Mouse (Mus musculus) heart, embryonic 10.5 days (tissue): ENCODE measurements around the gene Cpeb3. TPM values are rescaled to one million over a fixed set of nuclear protein-coding genes. Genes with fewer than 3 reads are reported as not detected.

Experiments used
- DNase-seq: peaks from one replicate; pipeline ENCODE4 v3.0.0-alpha.2; 2017; ENCODE audit warnings: low spot score
- H3K27ac ChIP-seq: fragments of 300-500 bp; sonication (generic); 2 replicates; pipeline ENCODE4 v1.5.1; 2016; ENCODE audit warnings: mild to moderate bottlenecking
- H3K27me3 ChIP-seq: fragments of 300-500 bp; sonication (generic); 2 replicates; pipeline ENCODE4 v1.6.1; 2016; ENCODE audit warnings: mild to moderate bottlenecking; ENCODE audit not compliant: poor library complexity, insufficient read depth, severe bottlenecking
- H3K36me3 ChIP-seq: fragments of 300-500 bp; sonication (generic); 2 replicates; pipeline ENCODE4 v1.6.1; 2016; ENCODE audit warnings: mild to moderate bottlenecking, moderate library complexity
- H3K4me1 ChIP-seq: fragments of 300-500 bp; sonication (generic); 2 replicates; pipeline ENCODE4 v1.6.1; 2016; ENCODE audit warnings: mild to moderate bottlenecking
- H3K4me3 ChIP-seq: fragments of 300-500 bp; sonication (generic); 2 replicates; pipeline ENCODE4 v1.5.1; 2016; ENCODE audit warnings: mild to moderate bottlenecking, moderate library complexity
- H3K9me3 ChIP-seq: fragments of 300-500 bp; sonication (generic); 2 replicates; pipeline ENCODE4 v1.6.1; 2016; ENCODE audit warnings: mild to moderate bottlenecking, moderate library complexity
- WGBS: fragments of 180-500 bp; shearing (Covaris S2); methylation state at CpG from one replicate; pipeline ENCODE4 v1.1.7; 2016; 5-methylcytosine and 5-hydroxymethylcytosine counted together
- polyA plus RNA-seq: library from polyadenylated mRNA; unstranded; fragments of >200 nt; fragmentation: Nextera tagmentation; extraction: Ambion mirVana; gene quantifications from 2 replicates; pipeline ENCODE4 v1.2.1, GENCODE M21; 2016

Gene Cpeb3
- polyA plus RNA-seq: 2.6 and 3.7 TPM in 2 replicates

GRCm38 (mm10) chr19:37208176-37208755 is at the start of gene Cpeb3:
Cpeb3 (minus strand) TSS chr19:37208601.
- Histone ChIP-seq H3K4me3 (peak within 1 kb of the TSS; percentile 99), H3K9me3 (no peaks in the 10 kb centered on the region), H3K27me3 (no peaks in the 10 kb centered on the region), H3K36me3 (peaks cover 34% of the 10 kb centered on the region), H3K27ac (peak within 1 kb of the TSS; percentile 98), H3K4me1 (peaks cover 15% of the 10 kb centered on the region)
- 2% methylated on average over 15 of the region's 15 CpGs for WGBS
- DNase-seq: peak; percentile 81

- no peak overlapping the region for H3K27ac ChIP-seq
- no peak for DNase-seq
- WGBS: 86% methylated on average over 9 of the region's 9 CpGs
- H3K9me3 ChIP-seq: no peaks in the 10 kb centered on the region
- H3K4me1 ChIP-seq: no peaks in the 10 kb centered on the region
- no peak overlapping the region for H3K4me3 ChIP-seq
- H3K27me3 ChIP-seq: no peaks in the 10 kb centered on the region
- no peaks in the 10 kb centered on the region for H3K36me3 ChIP-seq
These were observed 46.9 kb upstream of the Cpeb3 start for GRCm38 (mm10) chr19:37255321-37255720.

- Histone ChIP-seq H3K36me3 (no peaks in the 10 kb centered on the region), H3K9me3 (no peaks in the 10 kb centered on the region), H3K27ac (no peak overlapping the region), H3K4me3 (no peak overlapping the region), H3K4me1 (no peaks in the 10 kb centered on the region), H3K27me3 (no peaks in the 10 kb centered on the region)
- 61% methylated on average over 6 of the region's 6 CpGs for WGBS
- DNase-seq: no peak
These were observed 43.7 kb upstream of the Cpeb3 start for GRCm38 (mm10) chr19:37252104-37252503.

GRCm38 (mm10) chr19:37248199-37248598 is 39.8 kb upstream of the Cpeb3 start:
- Histone ChIP-seq H3K27me3 (no peaks in the 10 kb centered on the region), H3K4me1 (no peaks in the 10 kb centered on the region), H3K4me3 (no peak overlapping the region), H3K36me3 (no peaks in the 10 kb centered on the region), H3K27ac (no peak overlapping the region), H3K9me3 (no peaks in the 10 kb centered on the region)
- DNase-seq: no peak
- WGBS: 68% methylated on average over 3 of the region's 3 CpGs

- H3K27ac ChIP-seq: no peak overlapping the region
- H3K36me3 ChIP-seq: no peaks in the 10 kb centered on the region
- H3K4me3 ChIP-seq: no peak overlapping the region
- H3K4me1 ChIP-seq: no peaks in the 10 kb centered on the region
- WGBS: 51% methylated on average over 3 of the region's 3 CpGs
- H3K27me3 ChIP-seq: no peaks in the 10 kb centered on the region
- DNase-seq: no peak
- H3K9me3 ChIP-seq: no peaks in the 10 kb centered on the region
These were observed 38.5 kb upstream of the Cpeb3 start for GRCm38 (mm10) chr19:37246859-37247258.

- no peak overlapping the region for H3K27ac ChIP-seq
- no peak for DNase-seq
- H3K9me3 ChIP-seq: no peaks in the 10 kb centered on the region
- H3K4me1 ChIP-seq: peaks cover 13% of the 10 kb centered on the region
- H3K36me3 ChIP-seq: no peaks in the 10 kb centered on the region
- 58% methylated on average over 2 of the region's 2 CpGs for WGBS
- no peak overlapping the region for H3K4me3 ChIP-seq
- 0 out of 2 replicates have a peak, but pooled peaks cover 6% of the 10 kb centered on the region for H3K27me3 ChIP-seq
These were observed 34.3 kb upstream of the Cpeb3 start for GRCm38 (mm10) chr19:37242707-37243106.

GRCm38 (mm10) chr19:37241201-37241600 is 32.8 kb upstream of the Cpeb3 start:
- Histone ChIP-seq H3K4me3 (no peak overlapping the region), H3K27ac (no peak overlapping the region), H3K27me3 (peaks cover 20% of the 10 kb centered on the region; the same call in 1 of the 2 replicates), H3K9me3 (no peaks in the 10 kb centered on the region), H3K36me3 (no peaks in the 10 kb centered on the region), H3K4me1 (peaks cover 14% of the 10 kb centered on the region)
- 60% methylated on average over 5 of the region's 5 CpGs for WGBS
- DNase-seq: no peak

GRCm38 (mm10) chr19:37239096-37239495 is 30.7 kb upstream of the Cpeb3 start:
- no peak overlapping the region for H3K4me3 ChIP-seq
- no peaks in the 10 kb centered on the region for H3K36me3 ChIP-seq
- H3K27ac ChIP-seq: peak overlapping the region; percentile 16; the same call in 1 of the 2 replicates
- no peaks in the 10 kb centered on the region for H3K9me3 ChIP-seq
- WGBS: 30% methylated on average over 4 of the region's 4 CpGs
- peaks cover 17% of the 10 kb centered on the region for H3K4me1 ChIP-seq
- peaks cover 41% of the 10 kb centered on the region for H3K27me3 ChIP-seq
- peak; percentile 75 for DNase-seq

- DNase-seq: no peak
- WGBS: 15% methylated on average over 7 of the region's 7 CpGs
- Histone ChIP-seq H3K36me3 (no peaks in the 10 kb centered on the region), H3K4me3 (no peak overlapping the region), H3K9me3 (no peaks in the 10 kb centered on the region), H3K4me1 (peaks cover 22% of the 10 kb centered on the region), H3K27me3 (peaks cover 45% of the 10 kb centered on the region), H3K27ac (peak overlapping the region; percentile 16; the same call in 1 of the 2 replicates)
These were observed 30.2 kb upstream of the Cpeb3 start for GRCm38 (mm10) chr19:37238651-37239050.

GRCm38 (mm10) chr19:37237712-37238437 is 29.5 kb upstream of the Cpeb3 start:
- no peaks in the 10 kb centered on the region for H3K9me3 ChIP-seq
- H3K4me1 ChIP-seq: peaks cover 24% of the 10 kb centered on the region
- H3K27ac ChIP-seq: peak overlapping the region; percentile 44; the same call in 1 of the 2 replicates
- H3K36me3 ChIP-seq: no peaks in the 10 kb centered on the region
- WGBS: 7% methylated on average over 15 of the region's 15 CpGs
- peak; percentile 93 for DNase-seq
- no peak overlapping the region; the same call in 1 of the 2 replicates for H3K4me3 ChIP-seq
- H3K27me3 ChIP-seq: peaks cover 51% of the 10 kb centered on the region

- no peak for DNase-seq
- H3K27ac ChIP-seq: peak overlapping the region; percentile 44; the same call in 1 of the 2 replicates
- no peaks in the 10 kb centered on the region for H3K36me3 ChIP-seq
- H3K9me3 ChIP-seq: no peaks in the 10 kb centered on the region
- peaks cover 53% of the 10 kb centered on the region for H3K27me3 ChIP-seq
- no peak overlapping the region for H3K4me3 ChIP-seq
- peaks cover 24% of the 10 kb centered on the region for H3K4me1 ChIP-seq
- 47% methylated on average over 5 of the region's 5 CpGs for WGBS
These were observed 28.9 kb upstream of the Cpeb3 start for GRCm38 (mm10) chr19:37237306-37237705.

GRCm38 (mm10) chr19:37235818-37236217 is 27.4 kb upstream of the Cpeb3 start:
- 58% methylated on average over 8 of the region's 8 CpGs for WGBS
- no peak overlapping the region for H3K4me3 ChIP-seq
- DNase-seq: no peak
- peaks cover 24% of the 10 kb centered on the region for H3K4me1 ChIP-seq
- peaks cover 53% of the 10 kb centered on the region for H3K27me3 ChIP-seq
- no peaks in the 10 kb centered on the region for H3K9me3 ChIP-seq
- H3K36me3 ChIP-seq: no peaks in the 10 kb centered on the region
- no peak overlapping the region for H3K27ac ChIP-seq
